9 mouse cellular contexts compared by ENCODE assay signal in genomic region chr9:108992085-108992469, GRCm38 (mm10). TPM values are rescaled to one million over a fixed set of nuclear protein-coding genes. Genes with fewer than 3 reads are reported as not detected.
DNase-seq lines count a peak whose midpoint lies in the region; ATAC-seq and TF ChIP-seq lines count a peak whose summit lies in the region.
"Had no signal": no experiment of that assay in that cellular context is flagged by ENCODE, and none has a peak within 500 bp of the region (broad histone marks: within the 10 kb centered on the region; RNA-seq: fewer than 3 reads in every experiment).

No protein-coding gene starts in this region.

- 11% methylated on average over 18 of the region's 18 CpGs for WGBS in limb, embryonic 12.5 days
- WGBS in neural tube, embryonic 14.5 days: 11% methylated on average over 18 of the region's 18 CpGs

- H3K27me3 ChIP-seq in limb, embryonic 12.5 days: no peaks in the 10 kb centered on the region
- H3K27me3 ChIP-seq in neural tube, embryonic 14.5 days (ENCODE audit: control insufficient read depth, insufficient read depth, low read length): no peaks in the 10 kb centered on the region

- peak overlapping the region; percentile 71 for H3K27ac ChIP-seq in left cerebral cortex, adult 2 months
- no peak overlapping the region for H3K27ac ChIP-seq in embryonic fibroblast, embryonic 13.5 days (ENCODE audit: insufficient read depth, low read length)
- H3K27ac ChIP-seq in limb, embryonic 12.5 days: peak overlapping the region; percentile 31
- H3K27ac ChIP-seq in neural tube, embryonic 14.5 days (ENCODE audit: low read depth, low read length): peak overlapping the region; percentile 60; the same call in 1 of the 2 replicates

- peak overlapping the region; percentile 60 for H3K4me3 ChIP-seq in left cerebral cortex, adult 2 months
- peak overlapping the region; percentile 87 for H3K4me3 ChIP-seq in embryonic fibroblast, embryonic 13.5 days (ENCODE audit: insufficient read depth, low read length)
- peak overlapping the region; percentile 49 for H3K4me3 ChIP-seq in limb, embryonic 12.5 days (replicated peaks)
- H3K4me3 ChIP-seq in neural tube, embryonic 14.5 days (ENCODE audit: low read depth, low read length): peak overlapping the region; percentile 55

- no peak for TF ChIP-seq CTCF in left cerebral cortex, adult 2 months (IDR thresholded peaks at IDR 0.05)
- TF ChIP-seq CTCF in embryonic fibroblast, embryonic 13.5 days (IDR thresholded peaks at IDR 0.05; ENCODE audit: borderline replicate concordance, insufficient read depth, low read length): no peak

- peak; percentile 41; the same call in 1 of the 2 replicates for ATAC-seq in limb, embryonic 12.5 days (ENCODE audit: insufficient number of reproducible peaks, insufficient read depth, low FRiP score, low TSS enrichment, low read depth)
- peak; percentile 54 for ATAC-seq in neural tube, embryonic 14.5 days (ENCODE audit: low read depth)

- TF ChIP-seq POLR2A in embryonic fibroblast, embryonic 13.5 days (IDR thresholded peaks at IDR 0.05; ENCODE audit: low read depth, low read length): no peak

- no peaks in the 10 kb centered on the region for H3K36me3 ChIP-seq in limb, embryonic 12.5 days
- H3K36me3 ChIP-seq in neural tube, embryonic 14.5 days (ENCODE audit: control insufficient read depth, insufficient read depth, low read length): no peaks in the 10 kb centered on the region

- peak in 1 of 2 experiments; percentile 26 for DNase-seq in left cerebral cortex, adult 2 months (ENCODE audit: extremely low spot score in 1 of 2, low spot score in 2 of 2)
- no peak for DNase-seq in left cerebral cortex, postnatal 36 days (ENCODE audit: low spot score in 2 of 2)
- DNase-seq in adrenal gland, adult 2 months: no peak
- DNase-seq in gastrocnemius, postnatal 10 days: no peak
- DNase-seq in urinary bladder, postnatal 36 days (ENCODE audit: low spot score in 2 of 2): no peak

- H3K9me3 ChIP-seq in limb, embryonic 12.5 days: no peaks in the 10 kb centered on the region
- H3K9me3 ChIP-seq in neural tube, embryonic 14.5 days (ENCODE audit: control insufficient read depth, low read length): no peaks in the 10 kb centered on the region

- H3K9ac ChIP-seq in limb, embryonic 12.5 days (replicated peaks): peak overlapping the region; percentile 57
- peak overlapping the region; percentile 70 for H3K9ac ChIP-seq in neural tube, embryonic 14.5 days (replicated peaks; ENCODE audit: low read depth, low read length)

- no peaks in the 10 kb centered on the region for H3K4me1 ChIP-seq in embryonic fibroblast, embryonic 13.5 days (ENCODE audit: control insufficient read depth, insufficient read depth, low read length)
- peaks cover 50% of the 10 kb centered on the region for H3K4me1 ChIP-seq in limb, embryonic 12.5 days (replicated peaks)
- peaks cover 4% of the 10 kb centered on the region; the same call in 1 of the 2 replicates for H3K4me1 ChIP-seq in neural tube, embryonic 14.5 days (ENCODE audit: control insufficient read depth, insufficient read depth, low read length)

- H3K4me2 ChIP-seq in limb, embryonic 12.5 days: peak overlapping the region; percentile 83
- peak overlapping the region; percentile 75 for H3K4me2 ChIP-seq in neural tube, embryonic 14.5 days (ENCODE audit: low read depth, low read length)

- intact Hi-C loops in left cerebral cortex, adult 2 months (cut with DNase I): loop anchor here (10.0 kb wide), 1 partner anchor 873 kb away; no protein-coding TSS in a partner anchor
- intact Hi-C loops in left cerebral cortex, postnatal 36 days (cut with DNase I): no loop called here

RNA-seq across cellular contexts. Expression of gene Pfkfb4, which starts 0.5 kb away (rescaled TPM):
- total RNA-seq in left cerebral cortex, adult 2 months (2021): 10 to 100 TPM; 15.8 to 17.7 TPM
- 10 to 100 TPM; 12.7 to 18.2 TPM for total RNA-seq in left cerebral cortex, postnatal 36 days (2021)
- 6.0 and 7.1 TPM in 2 replicates for polyA plus RNA-seq in embryonic fibroblast, embryonic 13.5 days (2011; ENCODE audit: insufficient read length, low read depth, missing spikeins)
- 13.4 and 16.3 TPM in 2 replicates for polyA plus RNA-seq in limb, embryonic 12.5 days (2016; fragmentation: Nextera tagmentation; extraction: Ambion mirVana)
- 23.2 and 27.9 TPM in 2 replicates for polyA plus RNA-seq in neural tube, embryonic 14.5 days (2014; fragmentation: Nextera tagmentation; extraction: Ambion mirVana)
- 1 to 10 TPM; 5.5 to 8.7 TPM for total RNA-seq in adrenal gland, adult 2 months (2021)
- 10.6 and 14.1 TPM in 2 replicates for polyA plus RNA-seq in adrenal gland, adult 2 months (2012; rRNA removed)
- 10 to 100 TPM; 26.9 TPM for total RNA-seq in gastrocnemius, postnatal 10 days (2021)

RNA-seq across cellular contexts. Expression of gene Ucn2, which starts 6.3 kb away (rescaled TPM):
- under 1 TPM; 0.40 to 0.41 TPM for total RNA-seq in left cerebral cortex, adult 2 months (2021)
- total RNA-seq in left cerebral cortex, postnatal 36 days (2021): under 1 TPM in 1 of 2 experiments, not detected in 1; 0.70 TPM
- polyA plus RNA-seq in embryonic fibroblast, embryonic 13.5 days (2011; ENCODE audit: insufficient read length, low read depth, missing spikeins): 1.7 and 1.9 TPM in 2 replicates
- polyA plus RNA-seq in limb, embryonic 12.5 days (2016; fragmentation: Nextera tagmentation; extraction: Ambion mirVana): 0.37 TPM in 1 of 2 replicates, not detected in the other
- 0.24 TPM in 1 of 2 replicates, not detected in the other for polyA plus RNA-seq in neural tube, embryonic 14.5 days (2014; fragmentation: Nextera tagmentation; extraction: Ambion mirVana)
- under 1 TPM in 1 of 2 experiments, not detected in 1; 0.58 TPM for total RNA-seq in adrenal gland, adult 2 months (2021)
- polyA plus RNA-seq in adrenal gland, adult 2 months (2012; rRNA removed): 0.47 and 0.50 TPM in 2 replicates
- 1 to 10 TPM in 1 of 2 experiments, under 1 TPM in 1; 0.82 to 1.2 TPM for total RNA-seq in gastrocnemius, postnatal 10 days (2021)
- total RNA-seq: layer of hippocampus, postnatal 14 days had no signal

RNA-seq across cellular contexts. Expression of gene Col7a1, which starts 38.7 kb away (rescaled TPM):
- total RNA-seq in left cerebral cortex, adult 2 months (2021): 1 to 10 TPM; 2.8 to 4.0 TPM
- 1 to 10 TPM; 1.4 to 5.5 TPM for total RNA-seq in left cerebral cortex, postnatal 36 days (2021)
- polyA plus RNA-seq in embryonic fibroblast, embryonic 13.5 days (2011; ENCODE audit: insufficient read length, low read depth, missing spikeins): 48.8 and 70.7 TPM in 2 replicates
- polyA plus RNA-seq in limb, embryonic 12.5 days (2016; fragmentation: Nextera tagmentation; extraction: Ambion mirVana): 8.0 TPM in 2 replicates
- polyA plus RNA-seq in neural tube, embryonic 14.5 days (2014; fragmentation: Nextera tagmentation; extraction: Ambion mirVana): 0.64 and 3.0 TPM in 2 replicates
- total RNA-seq in adrenal gland, adult 2 months (2021): 1 to 10 TPM; 3.1 to 3.3 TPM
- polyA plus RNA-seq in adrenal gland, adult 2 months (2012; rRNA removed): 4.6 and 6.6 TPM in 2 replicates
- 1 to 10 TPM; 5.4 to 6.9 TPM for total RNA-seq in gastrocnemius, postnatal 10 days (2021)

RNA-seq across cellular contexts. Expression of gene Shisa5, which starts 46.3 kb away (rescaled TPM):
- 10 to 100 TPM; 71.6 to 77.5 TPM for total RNA-seq in left cerebral cortex, adult 2 months (2021)
- total RNA-seq in left cerebral cortex, postnatal 36 days (2021): 10 to 100 TPM; 63.9 to 74.8 TPM
- 230 and 252 TPM in 2 replicates for polyA plus RNA-seq in embryonic fibroblast, embryonic 13.5 days (2011; ENCODE audit: insufficient read length, low read depth, missing spikeins)
- 49.1 and 55.2 TPM in 2 replicates for polyA plus RNA-seq in limb, embryonic 12.5 days (2016; fragmentation: Nextera tagmentation; extraction: Ambion mirVana)
- 55.4 TPM in 2 replicates for polyA plus RNA-seq in neural tube, embryonic 14.5 days (2014; fragmentation: Nextera tagmentation; extraction: Ambion mirVana)
- total RNA-seq in adrenal gland, adult 2 months (2021): 100 to 1,000 TPM; 143 to 167 TPM
- 586 and 732 TPM in 2 replicates for polyA plus RNA-seq in adrenal gland, adult 2 months (2012; rRNA removed)
- total RNA-seq in gastrocnemius, postnatal 10 days (2021): 10 to 100 TPM; 30.9 to 39.2 TPM

RNA-seq across cellular contexts. Expression of gene Uqcrc1, which starts 55.6 kb away (rescaled TPM):
- total RNA-seq in left cerebral cortex, adult 2 months (2021): 100 to 1,000 TPM; 358 to 364 TPM
- total RNA-seq in left cerebral cortex, postnatal 36 days (2021): 100 to 1,000 TPM; 349 to 409 TPM
- 165 and 176 TPM in 2 replicates for polyA plus RNA-seq in embryonic fibroblast, embryonic 13.5 days (2011; ENCODE audit: insufficient read length, low read depth, missing spikeins)
- 439 and 444 TPM in 2 replicates for polyA plus RNA-seq in limb, embryonic 12.5 days (2016; fragmentation: Nextera tagmentation; extraction: Ambion mirVana)
- polyA plus RNA-seq in neural tube, embryonic 14.5 days (2014; fragmentation: Nextera tagmentation; extraction: Ambion mirVana): 480 and 510 TPM in 2 replicates
- total RNA-seq in adrenal gland, adult 2 months (2021): 100 to 1,000 TPM; 546 to 765 TPM
- 797 and 881 TPM in 2 replicates for polyA plus RNA-seq in adrenal gland, adult 2 months (2012; rRNA removed)
- total RNA-seq in gastrocnemius, postnatal 10 days (2021): 100 to 1,000 TPM; 676 to 836 TPM
